8 mouse cellular contexts compared by ENCODE assay signal in the genomic region with DNA sequence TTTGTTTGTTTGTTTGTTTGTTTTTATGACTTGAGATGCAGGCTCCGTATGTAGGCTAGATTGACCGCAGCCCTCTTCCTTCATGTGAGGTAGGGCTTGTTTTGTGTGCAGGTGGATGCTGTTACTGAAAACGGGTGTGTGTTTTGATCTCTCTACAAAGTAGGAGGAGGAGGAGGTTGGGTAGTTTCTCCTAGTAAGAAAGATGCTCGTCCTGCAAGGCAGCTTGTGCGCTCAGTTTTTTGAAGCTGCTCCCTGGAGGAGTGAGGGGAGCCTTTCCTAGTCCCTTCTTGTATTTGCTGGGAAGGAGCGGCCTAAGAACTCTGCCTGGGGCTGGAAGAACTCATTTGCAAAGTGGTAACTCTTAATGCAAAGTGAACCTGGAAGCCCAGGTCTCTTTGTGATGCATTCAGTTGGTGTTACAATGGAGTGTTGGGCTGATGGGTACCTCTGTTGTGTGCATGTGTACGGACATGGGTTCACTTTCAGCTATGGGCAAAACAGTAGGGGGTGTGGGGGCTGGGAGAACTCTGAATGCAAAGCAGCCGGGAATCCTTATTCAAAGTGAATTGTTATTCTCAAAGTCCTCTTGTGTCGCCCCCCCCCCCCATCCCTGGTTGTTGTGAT. TPM values are rescaled to one million over a fixed set of nuclear protein-coding genes. Genes with fewer than 3 reads are reported as not detected.
DNase-seq lines count a peak whose midpoint lies in the region; ATAC-seq and TF ChIP-seq lines count a peak whose summit lies in the region.

No protein-coding gene starts in this region.

- TF ChIP-seq POLR2A in embryonic fibroblast, embryonic 13.5 days (IDR thresholded peaks at IDR 0.05; ENCODE audit: low read depth, low read length) = no peak

- no peak for TF ChIP-seq EP300 in lung, postnatal 0 days (IDR thresholded peaks at IDR 0.05)

- DNase-seq in lung, postnatal 0 days (ENCODE audit: low spot score) = no peak
- DNase-seq in lung, postnatal 10 days = no peak
- DNase-seq in natural killer cell, adult 2 months (ENCODE audit: low spot score in 2 of 2) = no peak
- DNase-seq in gastrocnemius, postnatal 4 days (ENCODE audit: low spot score in 2 of 2) = no peak
- DNase-seq in adrenal gland, adult 8-10 months = no peak

- H3K4me1 ChIP-seq in lung, postnatal 0 days (ENCODE audit: insufficient read depth, low read depth, low read length) = no peaks in the 10 kb centered on the region
- peaks cover 4% of the 10 kb centered on the region; the same call in 1 of the 2 replicates for H3K4me1 ChIP-seq in embryonic fibroblast, embryonic 13.5 days (ENCODE audit: control insufficient read depth, insufficient read depth, low read length)
- H3K4me1 ChIP-seq in limb, embryonic 12.5 days (replicated peaks) = peaks cover 24% of the 10 kb centered on the region
- H3K4me1 ChIP-seq in stomach, embryonic 14.5 days (ENCODE audit: control insufficient read depth, insufficient read depth, low read length) = no peaks in the 10 kb centered on the region

- peak overlapping the region; percentile 59 for H3K4me2 ChIP-seq in lung, postnatal 0 days (replicated peaks; ENCODE audit: low read depth, low read length)
- peak overlapping the region; percentile 71 for H3K4me2 ChIP-seq in limb, embryonic 12.5 days
- H3K4me2 ChIP-seq in stomach, embryonic 14.5 days (replicated peaks; ENCODE audit: low read depth, low read length) = peak overlapping the region; percentile 57

- H3K36me3 ChIP-seq in lung, postnatal 0 days (ENCODE audit: insufficient read depth, low read length) = no peaks in the 10 kb centered on the region; the same call in 1 of the 2 replicates
- H3K36me3 ChIP-seq in limb, embryonic 12.5 days = peaks cover 35% of the 10 kb centered on the region
- peaks cover 4% of the 10 kb centered on the region; the same call in 1 of the 2 replicates for H3K36me3 ChIP-seq in stomach, embryonic 14.5 days (ENCODE audit: control insufficient read depth, insufficient read depth, low read length)

- no peak for ATAC-seq in lung, postnatal 0 days
- ATAC-seq in limb, embryonic 12.5 days (ENCODE audit: insufficient number of reproducible peaks, insufficient read depth, low FRiP score, low TSS enrichment, low read depth) = no peak
- ATAC-seq in stomach, embryonic 14.5 days (ENCODE audit: insufficient number of reproducible peaks, insufficient read depth, low FRiP score, low read depth) = no peak

- 24% methylated on average over 8 of the region's 9 CpGs for WGBS in lung, postnatal 0 days
- 26% methylated on average over 9 of the region's 9 CpGs for WGBS in limb, embryonic 12.5 days
- WGBS in stomach, embryonic 14.5 days = 24% methylated on average over 9 of the region's 9 CpGs

- H3K4me3 ChIP-seq in lung, postnatal 0 days (ENCODE audit: low read depth, low read length) = peak overlapping the region; percentile 23
- H3K4me3 ChIP-seq in embryonic fibroblast, embryonic 13.5 days (ENCODE audit: insufficient read depth, low read length) = peak overlapping the region; percentile 93
- peak overlapping the region; percentile 64 for H3K4me3 ChIP-seq in limb, embryonic 12.5 days (replicated peaks)
- peak overlapping the region; percentile 57 for H3K4me3 ChIP-seq in stomach, embryonic 14.5 days (ENCODE audit: low read depth, low read length)

- no peak overlapping the region for H3K9ac ChIP-seq in lung, postnatal 0 days (replicated peaks; ENCODE audit: low read depth)
- no peak overlapping the region for H3K9ac ChIP-seq in limb, embryonic 12.5 days (replicated peaks)
- no peak overlapping the region for H3K9ac ChIP-seq in stomach, embryonic 14.5 days (replicated peaks; ENCODE audit: low read depth, low read length)

- 0 out of 2 replicates have a peak overlapping the region, but pooled peaks have one; percentile 62 for H3K27ac ChIP-seq in lung, postnatal 0 days (ENCODE audit: low read length)
- H3K27ac ChIP-seq in embryonic fibroblast, embryonic 13.5 days (ENCODE audit: insufficient read depth, low read length) = peak overlapping the region; percentile 91
- no peak overlapping the region for H3K27ac ChIP-seq in limb, embryonic 12.5 days
- H3K27ac ChIP-seq in stomach, embryonic 14.5 days (ENCODE audit: low read length) = no peak overlapping the region

- no peaks in the 10 kb centered on the region for H3K27me3 ChIP-seq in lung, postnatal 0 days (replicated peaks; ENCODE audit: insufficient read depth, low read length)
- H3K27me3 ChIP-seq in limb, embryonic 12.5 days = no peaks in the 10 kb centered on the region
- H3K27me3 ChIP-seq in stomach, embryonic 14.5 days (ENCODE audit: control insufficient read depth, insufficient read depth, low read length) = no peaks in the 10 kb centered on the region

- TF ChIP-seq CTCF in lung, postnatal 0 days (IDR thresholded peaks at IDR 0.05) = no peak
- TF ChIP-seq CTCF in embryonic fibroblast, embryonic 13.5 days (IDR thresholded peaks at IDR 0.05; ENCODE audit: borderline replicate concordance, insufficient read depth, low read length) = no peak

- H3K9me3 ChIP-seq in lung, postnatal 0 days (ENCODE audit: low read length) = no peaks in the 10 kb centered on the region
- H3K9me3 ChIP-seq in limb, embryonic 12.5 days = no peaks in the 10 kb centered on the region
- no peaks in the 10 kb centered on the region for H3K9me3 ChIP-seq in stomach, embryonic 14.5 days (ENCODE audit: control insufficient read depth, low read depth, low read length)

RNA-seq across cellular contexts. Expression of a gene that starts 2.4 kb away (rescaled TPM):
- polyA plus RNA-seq in lung, postnatal 0 days (2015; fragmentation: Nextera tagmentation; extraction: Ambion mirVana) = 22.0 and 27.6 TPM in 2 replicates
- polyA plus RNA-seq in embryonic fibroblast, embryonic 13.5 days (2011; ENCODE audit: insufficient read length, low read depth, missing spikeins) = 49.1 and 53.4 TPM in 2 replicates
- polyA plus RNA-seq in limb, embryonic 12.5 days (2016; fragmentation: Nextera tagmentation; extraction: Ambion mirVana) = 27.7 and 30.4 TPM in 2 replicates
- polyA plus RNA-seq in stomach, embryonic 14.5 days (2014; fragmentation: Nextera tagmentation; extraction: Ambion mirVana) = 20.9 and 22.3 TPM in 2 replicates
- 10 to 100 TPM; 16.9 to 19.4 TPM for total RNA-seq in gastrocnemius, postnatal 4 days (2021)
- total RNA-seq in adrenal gland, adult 8-10 months (2022) = 10 to 100 TPM; 36.1 to 53.1 (median 44.9) TPM

RNA-seq across cellular contexts. Expression of a gene that starts 14.1 kb away (rescaled TPM):
- 26.4 and 28.2 TPM in 2 replicates for polyA plus RNA-seq in lung, postnatal 0 days (2015; fragmentation: Nextera tagmentation; extraction: Ambion mirVana)
- polyA plus RNA-seq in embryonic fibroblast, embryonic 13.5 days (2011; ENCODE audit: insufficient read length, low read depth, missing spikeins) = 2.5 and 3.5 TPM in 2 replicates
- polyA plus RNA-seq in limb, embryonic 12.5 days (2016; fragmentation: Nextera tagmentation; extraction: Ambion mirVana) = 22.5 and 24.8 TPM in 2 replicates
- polyA plus RNA-seq in stomach, embryonic 14.5 days (2014; fragmentation: Nextera tagmentation; extraction: Ambion mirVana) = 18.5 and 24.6 TPM in 2 replicates
- 1 to 10 TPM; 2.7 to 4.0 TPM for total RNA-seq in gastrocnemius, postnatal 4 days (2021)
- total RNA-seq in adrenal gland, adult 8-10 months (2022) = 1 to 10 TPM; 4.7 to 7.3 (median 5.4) TPM

RNA-seq across cellular contexts. Expression of a gene that starts 24.8 kb away (rescaled TPM):
- 22.1 and 25.6 TPM in 2 replicates for polyA plus RNA-seq in lung, postnatal 0 days (2015; fragmentation: Nextera tagmentation; extraction: Ambion mirVana)
- 37.7 and 42.1 TPM in 2 replicates for polyA plus RNA-seq in embryonic fibroblast, embryonic 13.5 days (2011; ENCODE audit: insufficient read length, low read depth, missing spikeins)
- polyA plus RNA-seq in limb, embryonic 12.5 days (2016; fragmentation: Nextera tagmentation; extraction: Ambion mirVana) = 43.5 and 44.7 TPM in 2 replicates
- 35.7 and 41.8 TPM in 2 replicates for polyA plus RNA-seq in stomach, embryonic 14.5 days (2014; fragmentation: Nextera tagmentation; extraction: Ambion mirVana)
- total RNA-seq in gastrocnemius, postnatal 4 days (2021) = 10 to 100 TPM; 24.7 to 34.9 TPM
- total RNA-seq in adrenal gland, adult 8-10 months (2022) = 10 to 100 TPM; 43.8 to 71.8 (median 60.5) TPM

RNA-seq across cellular contexts. Expression of a gene that starts 36.5 kb away (rescaled TPM):
- 18.3 and 18.8 TPM in 2 replicates for polyA plus RNA-seq in lung, postnatal 0 days (2015; fragmentation: Nextera tagmentation; extraction: Ambion mirVana)
- 112 and 126 TPM in 2 replicates for polyA plus RNA-seq in embryonic fibroblast, embryonic 13.5 days (2011; ENCODE audit: insufficient read length, low read depth, missing spikeins)
- 66.5 and 70.9 TPM in 2 replicates for polyA plus RNA-seq in limb, embryonic 12.5 days (2016; fragmentation: Nextera tagmentation; extraction: Ambion mirVana)
- 91.5 and 95.7 TPM in 2 replicates for polyA plus RNA-seq in stomach, embryonic 14.5 days (2014; fragmentation: Nextera tagmentation; extraction: Ambion mirVana)
- 10 to 100 TPM; 18.5 to 18.7 TPM for total RNA-seq in gastrocnemius, postnatal 4 days (2021)
- 10 to 100 TPM; 14.4 to 18.2 (median 15.7) TPM for total RNA-seq in adrenal gland, adult 8-10 months (2022)

RNA-seq across cellular contexts. Expression of a gene that starts 42.7 kb away (rescaled TPM):
- 0.64 and 2.7 TPM in 2 replicates for polyA plus RNA-seq in lung, postnatal 0 days (2015; fragmentation: Nextera tagmentation; extraction: Ambion mirVana)
- not detected in 2 replicates for polyA plus RNA-seq in embryonic fibroblast, embryonic 13.5 days (2011; ENCODE audit: insufficient read length, low read depth, missing spikeins)
- 0.96 TPM in 1 of 2 replicates, not detected in the other for polyA plus RNA-seq in limb, embryonic 12.5 days (2016; fragmentation: Nextera tagmentation; extraction: Ambion mirVana)
- polyA plus RNA-seq in stomach, embryonic 14.5 days (2014; fragmentation: Nextera tagmentation; extraction: Ambion mirVana) = 0.54 TPM in 1 of 2 replicates, not detected in the other
- not detected for total RNA-seq in gastrocnemius, postnatal 4 days (2021)
- not detected for total RNA-seq in adrenal gland, adult 8-10 months (2022)

Comparison
In these comparisons a context has a peak if more than half of its experiments do, and no peak if none do; other contexts are left out.
1. H3K27ac ChIP-seq: peak in lung, postnatal 0 days (single experiment) and embryonic fibroblast, embryonic 13.5 days (single experiment); none in limb, embryonic 12.5 days (single experiment) and stomach, embryonic 14.5 days (single experiment).
2. H3K4me3 ChIP-seq: peak in every context shown above with its lines; median percentile 93 in embryonic fibroblast, embryonic 13.5 days; 64 in limb, embryonic 12.5 days; 57 in stomach, embryonic 14.5 days; 23 in lung, postnatal 0 days.
3. Peak in every context shown above with its lines, with median percentiles within 50 percentile points of each other: H3K4me2 ChIP-seq.